Mouse (Mus musculus): ENCODE measurements at regions not wholly inside any gene's neighbourhood (a gene's known extent, or its start where the extent isn't known, plus 50 kb on each side); places are given as distances from the start of the nearest gene placed in this dataset.

GRCm38 (mm10) chr3:50933090-50933443 is 291.2 kb upstream of the Noct start:
- no peak for DNase-seq (ENCODE audit: low read depth, low spot score)

- DNase-seq (ENCODE audit: low read depth, low spot score) = peak; percentile 82
Measured at GRCm38 (mm10) chr3:50939602-50940001, 284.6 kb upstream of the Noct start.

GRCm38 (mm10) chr3:50940656-50941055 is 283.6 kb upstream of the Noct start:
- no peak for DNase-seq (ENCODE audit: low read depth, low spot score)

- DNase-seq (ENCODE audit: low read depth, low spot score) = no peak
Measured at GRCm38 (mm10) chr3:50953456-50953855, 270.8 kb upstream of the Noct start.

- no peak for DNase-seq (ENCODE audit: low read depth, low spot score)
Measured at GRCm38 (mm10) chr3:50970386-50970785, 253.9 kb upstream of the Noct start.

GRCm38 (mm10) chr3:50973081-50973480 is 251.2 kb upstream of the Noct start:
- no peak for DNase-seq (ENCODE audit: low read depth, low spot score)

- no peak for DNase-seq (ENCODE audit: low read depth, low spot score)
Measured at GRCm38 (mm10) chr3:50976141-50976780, 248.0 kb upstream of the Noct start.

GRCm38 (mm10) chr3:50976818-50977217 is 247.4 kb upstream of the Noct start:
- peak; percentile 52 for DNase-seq (ENCODE audit: low read depth, low spot score)

- DNase-seq (ENCODE audit: low read depth, low spot score) = no peak
Measured at GRCm38 (mm10) chr3:50978636-50979035, 245.6 kb upstream of the Noct start.

GRCm38 (mm10) chr3:50979592-50979991 is 244.7 kb upstream of the Noct start:
- DNase-seq (ENCODE audit: low read depth, low spot score) = no peak

- no peak for DNase-seq (ENCODE audit: low read depth, low spot score)
Measured at GRCm38 (mm10) chr3:50981751-50982150, 242.5 kb upstream of the Noct start.

- DNase-seq (ENCODE audit: low read depth, low spot score) = no peak
Measured at GRCm38 (mm10) chr3:50982649-50983048, 241.6 kb upstream of the Noct start.

- DNase-seq (ENCODE audit: low read depth, low spot score) = peak; percentile 36
Measured at GRCm38 (mm10) chr3:50983126-50983525, 241.1 kb upstream of the Noct start.

- DNase-seq (ENCODE audit: low read depth, low spot score) = peak; percentile 93
Measured at GRCm38 (mm10) chr3:50983962-50984765, 240.1 kb upstream of the Noct start.

- peak; percentile 56 for DNase-seq (ENCODE audit: low read depth, low spot score)
Measured at GRCm38 (mm10) chr3:50987821-50988220, 236.4 kb upstream of the Noct start.

GRCm38 (mm10) chr3:50990810-50991209 is 233.4 kb upstream of the Noct start:
- DNase-seq (ENCODE audit: low read depth, low spot score) = no peak

GRCm38 (mm10) chr3:50992581-50993313 is 231.5 kb upstream of the Noct start:
- no peak for DNase-seq (ENCODE audit: low read depth, low spot score)

- no peak for DNase-seq (ENCODE audit: low read depth, low spot score)
Measured at GRCm38 (mm10) chr3:50999745-51000144, 224.5 kb upstream of the Noct start.

GRCm38 (mm10) chr3:51000938-51001337 is 223.3 kb upstream of the Noct start:
- no peak for DNase-seq (ENCODE audit: low read depth, low spot score)

- DNase-seq (ENCODE audit: low read depth, low spot score) = no peak
Measured at GRCm38 (mm10) chr3:51002662-51003061, 221.6 kb upstream of the Noct start.

- DNase-seq (ENCODE audit: low read depth, low spot score) = no peak
Measured at GRCm38 (mm10) chr3:51003506-51004170, 220.6 kb upstream of the Noct start.

GRCm38 (mm10) chr3:51004216-51004615 is 220.0 kb upstream of the Noct start:
- DNase-seq (ENCODE audit: low read depth, low spot score) = peak; percentile 34
